Mouse (Mus musculus) layer of hippocampus, postnatal 36 days (tissue): ENCODE measurements around the gene Glb1. TPM values are rescaled to one million over a fixed set of nuclear protein-coding genes. Genes with fewer than 3 reads are reported as not detected.

Experiments used
- DNase-seq, 2 experiments: peaks; one replicate each; pipeline ENCODE4 v3.0.0; 2022
- total RNA-seq, 2 experiments: library from RNA; stranded (reverse); gene quantifications; 2 replicates each; pipeline ENCODE4 v1.2.3; 2021

Glb1 gene
- total RNA-seq, 2 experiments from 2014 or later, result 20.6 to 21.9 TPM

GRCm38 (mm10) chr9:114446887-114447286 is 46.0 kb downstream of the Glb1 start:
- DNase-seq, result no peak

- DNase-seq, result no peak
Observed at GRCm38 (mm10) chr9:114448700-114449099, 47.8 kb downstream of the Glb1 start.

- DNase-seq, result no peak
Observed at GRCm38 (mm10) chr9:114449120-114449754, 48.4 kb downstream of the Glb1 start.

DNA sequence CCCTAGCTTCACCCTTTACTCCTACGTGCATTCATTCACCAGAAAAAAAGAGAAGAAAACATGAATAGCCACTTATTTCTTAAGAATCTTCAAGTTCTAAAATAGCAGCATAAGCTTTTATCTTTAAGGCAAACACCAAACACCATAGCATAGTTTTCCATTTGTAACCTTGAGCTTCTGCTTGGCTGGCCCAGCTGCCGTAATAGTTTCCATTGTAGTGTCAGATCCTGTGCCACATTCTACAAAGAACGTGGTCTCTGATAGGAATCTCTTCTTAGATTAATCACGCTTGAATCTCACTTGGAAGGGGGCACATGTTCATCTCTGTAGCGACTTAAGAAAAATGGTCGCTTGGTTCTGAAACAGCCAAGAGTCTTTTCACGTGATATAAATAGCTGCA is 50.7 kb downstream of the Glb1 start:
- no peak for DNase-seq

- no peak for DNase-seq
Observed at GRCm38 (mm10) chr9:114452418-114452817, 51.5 kb downstream of the Glb1 start.

GRCm38 (mm10) chr9:114455420-114455819 is 54.5 kb downstream of the Glb1 start:
- DNase-seq, result no peak

- DNase-seq, result no peak
Observed at GRCm38 (mm10) chr9:114458436-114458835, 57.6 kb downstream of the Glb1 start.

- no peak for DNase-seq
Observed at GRCm38 (mm10) chr9:114462569-114462968, 61.7 kb downstream of the Glb1 start.

DNA sequence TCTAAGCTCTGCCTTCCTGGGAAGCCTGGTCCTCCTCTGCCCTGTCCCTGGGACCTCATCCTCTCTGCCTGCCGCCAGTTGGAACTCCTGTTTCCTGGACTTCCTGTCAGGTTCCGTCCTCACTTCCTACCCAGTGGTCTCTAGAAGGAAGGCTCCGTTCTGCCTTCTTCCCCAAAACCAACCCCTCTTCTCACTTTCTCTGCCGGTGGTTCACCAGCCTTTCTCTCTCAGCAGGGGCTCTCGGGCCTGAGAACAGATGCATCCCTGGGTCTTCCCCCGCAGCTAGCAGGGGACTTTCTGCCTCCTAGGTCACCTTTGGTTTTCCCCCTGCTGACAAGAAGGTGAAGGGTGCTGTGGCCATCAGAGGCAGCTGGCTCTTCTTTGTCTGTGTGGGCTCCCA is 64.6 kb downstream of the Glb1 start:
- no peak for DNase-seq

- DNase-seq, result no peak
Observed at GRCm38 (mm10) chr9:114466871-114467270, 66.0 kb downstream of the Glb1 start.

DNA sequence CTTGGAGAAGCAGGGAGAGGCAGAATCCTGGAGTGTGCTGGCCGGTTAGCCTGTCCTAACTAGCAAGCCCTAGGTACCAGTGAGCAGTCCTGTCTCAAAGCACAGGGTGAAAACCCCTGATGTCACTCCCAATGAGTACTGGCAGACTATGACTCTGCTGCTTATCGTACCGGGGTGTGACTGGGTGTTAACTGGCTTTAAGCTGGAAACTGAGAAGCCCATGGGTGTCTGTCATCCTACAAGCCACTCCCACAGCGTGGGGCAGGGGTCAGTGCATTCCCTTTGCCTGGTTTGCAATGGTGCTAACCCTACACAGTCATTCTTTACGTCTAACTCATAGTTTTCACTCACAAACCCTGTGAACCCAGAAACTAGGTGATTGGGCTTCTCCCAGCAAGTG is 67.3 kb downstream of the Glb1 start:
- no peak for DNase-seq

DNA sequence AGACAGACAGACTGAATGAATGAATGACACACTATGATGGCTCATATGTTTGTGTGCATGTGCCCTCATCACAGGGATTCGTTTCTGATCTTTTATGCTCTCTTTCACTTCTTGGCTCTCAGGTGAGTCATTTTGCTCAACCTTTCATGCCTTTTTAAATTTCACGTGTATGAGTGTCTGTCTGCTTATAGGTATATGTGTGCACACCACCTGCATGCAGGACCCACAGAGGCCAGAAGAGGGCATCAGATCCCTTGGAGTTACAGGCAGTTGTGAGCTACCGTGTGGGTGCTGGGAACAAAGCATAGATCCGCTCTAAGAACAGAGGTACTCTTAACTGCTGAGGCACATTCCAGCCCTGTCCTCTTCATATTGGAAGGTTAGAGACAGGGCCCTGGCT is 67.8 kb downstream of the Glb1 start:
- DNase-seq, result no peak

DNA sequence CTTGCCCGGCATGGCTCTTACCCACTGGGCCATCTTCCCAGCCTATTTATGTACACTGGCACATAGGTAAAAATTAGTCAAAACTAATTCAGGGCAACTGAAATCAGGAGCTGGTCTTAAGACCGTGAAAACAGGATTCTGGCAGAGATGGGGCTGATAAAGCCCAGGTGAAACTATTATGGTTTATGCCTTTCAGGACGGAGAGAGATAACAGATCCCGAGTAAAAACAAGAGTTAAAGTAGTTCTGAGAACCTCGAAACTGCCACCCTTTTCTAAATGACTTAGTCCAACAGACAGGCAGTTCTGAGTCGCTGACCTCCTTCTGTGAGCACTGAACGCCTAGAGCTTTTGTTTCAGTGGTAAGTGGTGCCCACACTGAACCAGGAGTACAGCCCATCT is 71.0 kb downstream of the Glb1 start:
- no peak for DNase-seq

DNA sequence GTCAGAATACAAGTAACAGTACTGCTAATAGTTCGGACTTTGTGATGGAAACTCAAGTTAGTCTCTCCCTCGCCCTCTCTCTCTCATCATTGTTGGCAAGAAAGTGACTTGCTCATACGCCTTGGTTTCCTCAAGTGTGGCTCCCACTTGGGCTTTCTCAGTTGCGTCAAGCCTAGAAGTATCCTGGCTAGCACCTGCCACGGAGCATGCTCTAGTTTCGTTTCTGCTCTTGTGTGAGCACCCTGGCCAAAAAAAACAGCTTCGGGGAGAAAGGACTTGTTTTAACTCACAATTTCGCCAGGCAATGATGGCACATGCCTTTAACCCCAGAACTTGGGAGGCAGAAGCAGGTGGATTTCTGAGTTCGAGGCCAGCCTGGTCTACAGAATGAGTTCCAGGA is 76.1 kb downstream of the Glb1 start:
- DNase-seq, result no peak

DNA sequence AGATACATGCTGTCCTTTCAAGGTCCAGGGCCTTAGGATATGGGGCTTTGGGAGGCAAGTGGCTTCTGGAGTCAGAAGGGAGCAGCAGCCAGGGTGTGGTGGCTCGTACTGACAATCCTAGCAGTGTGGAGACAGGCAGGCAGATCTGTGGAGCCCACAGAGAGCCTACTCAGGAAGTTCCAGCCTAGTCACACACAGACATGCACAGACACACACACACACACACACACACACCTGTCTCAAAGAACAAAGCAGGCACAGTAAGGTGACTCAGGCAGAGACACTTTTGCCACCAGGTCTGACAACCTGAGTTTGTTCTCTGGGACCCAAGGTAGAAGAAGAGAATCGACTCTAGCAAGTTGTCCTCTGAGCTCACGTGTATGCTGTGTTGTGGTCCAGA is 80.1 kb downstream of the Glb1 start:
- no peak for DNase-seq

DNA sequence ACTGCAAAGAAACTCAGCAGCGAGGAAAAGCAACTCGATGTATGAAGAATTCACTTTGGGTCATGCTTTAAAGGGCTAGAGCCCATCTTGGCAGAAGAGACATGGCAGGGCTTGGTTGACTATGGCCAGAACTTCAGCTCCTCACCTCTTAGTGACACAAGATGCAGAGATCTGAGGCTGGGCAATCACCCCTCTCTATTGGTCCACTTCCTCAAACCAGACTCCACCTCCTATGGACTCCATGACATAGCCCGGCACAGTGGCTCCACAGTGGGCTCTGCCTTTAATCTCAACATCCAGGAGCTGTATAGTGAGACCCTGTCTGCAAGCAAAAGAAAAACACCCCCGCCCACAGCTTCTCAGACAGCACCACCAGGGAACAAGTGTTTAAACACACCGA is 83.9 kb downstream of the Glb1 start:
- no peak for DNase-seq

GRCm38 (mm10) chr9:114486808-114487207 is 85.9 kb downstream of the Glb1 start:
- no peak for DNase-seq

- no peak for DNase-seq
Observed at GRCm38 (mm10) chr9:114487481-114488258, 86.8 kb downstream of the Glb1 start.

DNA sequence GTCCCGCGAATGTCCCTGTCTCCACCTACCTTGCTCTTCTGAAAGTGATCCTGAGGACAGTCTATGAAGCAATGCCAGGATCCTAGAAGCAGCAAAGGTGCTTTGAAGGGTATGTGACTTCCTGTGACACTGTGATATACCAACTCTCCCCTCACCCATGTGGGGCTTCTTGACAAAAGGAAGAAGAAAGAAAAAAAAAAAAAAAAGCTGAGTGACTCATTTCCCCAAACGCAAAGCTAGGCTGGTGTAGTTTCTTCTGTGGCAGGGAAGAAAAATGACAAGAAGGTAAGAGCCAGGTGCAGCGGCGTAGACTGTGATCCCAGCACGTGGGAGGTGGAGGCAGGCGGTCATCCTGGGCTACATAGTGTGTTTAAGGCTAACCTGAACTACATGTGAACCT is 95.6 kb downstream of the Glb1 start:
- no peak for DNase-seq

- DNase-seq, result peak; percentile 62 to 75
Observed at GRCm38 (mm10) chr9:114498218-114498617, 97.3 kb downstream of the Glb1 start.

DNA sequence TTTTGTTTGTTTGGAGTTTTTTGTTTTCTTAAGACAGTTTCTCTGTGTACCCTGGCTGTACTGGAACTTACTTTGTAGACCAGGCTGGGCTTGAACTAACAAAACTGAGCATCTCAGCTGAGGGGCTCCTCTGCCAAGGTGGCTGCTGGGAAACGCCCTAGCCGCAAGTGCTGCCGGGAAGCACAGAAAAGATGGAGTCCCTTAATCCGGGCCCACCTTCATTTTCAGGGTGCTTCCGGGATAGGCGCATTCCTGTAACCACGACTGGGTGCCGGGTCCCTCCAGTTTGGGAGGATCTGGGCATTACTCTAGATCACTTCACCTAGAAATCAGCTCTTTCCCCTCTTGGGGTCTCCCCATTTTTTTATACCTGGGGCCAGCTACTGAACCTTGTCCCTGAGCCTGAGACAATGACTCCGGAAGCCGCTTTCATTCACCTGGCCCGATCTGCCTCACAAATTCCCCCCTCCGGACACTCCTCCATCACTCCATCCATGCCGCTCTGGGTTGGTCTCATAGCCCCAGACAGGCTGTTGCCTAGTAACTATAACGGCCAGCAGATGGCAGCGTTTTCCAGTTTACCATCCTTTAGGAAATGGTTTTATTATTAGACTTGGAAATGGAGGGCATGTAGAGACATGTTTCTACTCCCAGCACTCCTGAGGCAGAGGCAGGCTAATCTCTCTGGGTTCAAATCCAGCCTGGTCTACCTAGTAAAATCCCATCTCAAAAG is 99.1 kb downstream of the Glb1 start:
- peak; percentile 30 to 43 for DNase-seq

GRCm38 (mm10) chr9:114501111-114501510 is 100.2 kb downstream of the Glb1 start:
- no peak for DNase-seq

- DNase-seq, result no peak
Observed at GRCm38 (mm10) chr9:114501913-114502312, 101.0 kb downstream of the Glb1 start.
